Mouse (Mus musculus): ENCODE results near the gene Aurkb. TPM values are rescaled to one million over a fixed set of nuclear protein-coding genes. Genes with fewer than 3 reads are reported as not detected.

Gene Aurkb
- total and polyA plus RNA-seq, 2 experiments from 2014 or later: 12.5 to 13.9 TPM

- TF ChIP-seq CTCF (IDR thresholded peaks at IDR 0.05; ENCODE audit: low read depth): peak; percentile 78
- no peaks in the 10 kb centered on the region for H3K27me3 ChIP-seq (ENCODE audit: insufficient read depth, low read length)
- peak overlapping the region; percentile 53 for H3K4me2 ChIP-seq (ENCODE audit: low read depth)
- no peaks in the 10 kb centered on the region for H3K9me3 ChIP-seq (ENCODE audit: low read length)
- ATAC-seq (peak; percentile 38), DNase-seq (peak; percentile 85)
- peaks cover 19% of the 10 kb centered on the region; the same call in 1 of the 2 replicates for H3K4me1 ChIP-seq (ENCODE audit: insufficient read depth)
- peak overlapping the region; percentile 75; the same call in 1 of the 2 replicates for H3K4me3 ChIP-seq (ENCODE audit: low read depth, low read length)
- peaks cover 33% of the 10 kb centered on the region for H3K36me3 ChIP-seq (ENCODE audit: insufficient read depth)
- no peak overlapping the region for H3K9ac ChIP-seq
- 3% methylated on average over 8 of the region's 8 CpGs for WGBS
- peak overlapping the region; percentile 84 for H3K27ac ChIP-seq (ENCODE audit: low read depth, low read length)
These were observed 9.6 kb upstream of the Aurkb start for GRCm38 (mm10) chr11:69035849-69036248.

- no peaks in the 10 kb centered on the region for H3K9me3 ChIP-seq (ENCODE audit: low read length)
- peaks cover 19% of the 10 kb centered on the region; the same call in 1 of the 2 replicates for H3K4me1 ChIP-seq (ENCODE audit: insufficient read depth)
- WGBS: 9% methylated on average over 20 of the region's 20 CpGs
- peak overlapping the region; percentile 84 for H3K27ac ChIP-seq (ENCODE audit: low read depth, low read length)
- H3K27me3 ChIP-seq (ENCODE audit: insufficient read depth, low read length): no peaks in the 10 kb centered on the region
- H3K9ac ChIP-seq: peak overlapping the region; percentile 71
- TF ChIP-seq CTCF (IDR thresholded peaks at IDR 0.05; ENCODE audit: low read depth): no peak
- DNase-seq: peak; percentile 92
- H3K36me3 ChIP-seq (ENCODE audit: insufficient read depth): peaks cover 25% of the 10 kb centered on the region
- H3K4me2 ChIP-seq (ENCODE audit: low read depth): peak overlapping the region; percentile 53
- peak; percentile 12; the same call in 1 of the 2 replicates for ATAC-seq
- H3K4me3 ChIP-seq (ENCODE audit: low read depth, low read length): peak overlapping the region; percentile 75
These were observed 8.8 kb upstream of the Aurkb start for GRCm38 (mm10) chr11:69036486-69037230.

DNA sequence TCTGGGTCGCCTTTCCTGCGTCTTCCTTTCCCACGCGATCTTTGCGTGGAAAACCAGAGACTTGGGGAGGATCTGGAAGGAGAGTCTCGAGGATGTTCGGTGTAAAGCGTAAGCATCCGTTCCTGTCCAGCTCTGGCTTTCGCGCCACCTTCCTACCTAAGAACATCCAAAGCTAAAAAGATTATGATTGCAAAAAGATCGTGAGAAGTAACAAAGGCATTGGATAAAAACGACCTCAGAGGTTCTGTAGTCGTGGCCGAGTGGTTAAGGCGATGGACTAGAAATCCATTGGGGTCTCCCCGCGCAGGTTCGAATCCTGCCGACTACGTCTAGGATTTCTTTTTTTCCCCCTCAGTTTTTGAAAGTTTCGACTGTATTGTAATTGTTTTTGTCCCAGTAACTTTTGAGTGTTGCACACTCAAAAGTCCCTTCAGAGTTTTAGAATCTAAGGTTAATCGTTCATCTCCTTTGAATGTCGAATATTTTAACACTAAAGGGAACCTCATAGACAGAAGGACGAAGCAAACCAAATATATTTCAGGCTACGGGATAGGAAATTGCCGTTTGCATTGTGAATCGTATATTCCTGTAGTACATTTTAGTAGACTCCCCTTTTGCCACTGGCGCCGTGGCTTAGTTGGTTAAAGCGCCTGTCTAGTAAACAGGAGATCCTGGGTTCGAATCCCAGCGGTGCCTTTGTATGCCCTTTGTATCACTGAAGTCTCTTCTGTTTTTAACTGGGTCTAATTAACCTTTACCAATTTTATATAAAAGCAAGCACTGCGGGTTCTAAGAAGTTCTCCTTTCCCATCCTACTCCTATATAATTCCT, 8.0 kb upstream of the Aurkb start:
- Histone ChIP-seq H3K27me3 (ENCODE audit: insufficient read depth, low read length) (no peaks in the 10 kb centered on the region), H3K36me3 (ENCODE audit: insufficient read depth) (peaks cover 19% of the 10 kb centered on the region), H3K4me1 (ENCODE audit: insufficient read depth) (peaks cover 19% of the 10 kb centered on the region; the same call in 1 of the 2 replicates), H3K27ac (ENCODE audit: low read depth, low read length) (peak overlapping the region; percentile 84), H3K4me3 (ENCODE audit: low read depth, low read length) (peak overlapping the region; percentile 75), H3K9me3 (ENCODE audit: low read length) (no peaks in the 10 kb centered on the region), H3K4me2 (ENCODE audit: low read depth) (peak overlapping the region; percentile 53), H3K9ac (peak overlapping the region; percentile 71)
- DNase-seq (peak; percentile 96), ATAC-seq (peak; percentile 21)
- TF ChIP-seq CTCF (IDR thresholded peaks at IDR 0.05; ENCODE audit: low read depth): no peak
- WGBS: under 1% methylated on average over 34 of the region's 34 CpGs

DNA sequence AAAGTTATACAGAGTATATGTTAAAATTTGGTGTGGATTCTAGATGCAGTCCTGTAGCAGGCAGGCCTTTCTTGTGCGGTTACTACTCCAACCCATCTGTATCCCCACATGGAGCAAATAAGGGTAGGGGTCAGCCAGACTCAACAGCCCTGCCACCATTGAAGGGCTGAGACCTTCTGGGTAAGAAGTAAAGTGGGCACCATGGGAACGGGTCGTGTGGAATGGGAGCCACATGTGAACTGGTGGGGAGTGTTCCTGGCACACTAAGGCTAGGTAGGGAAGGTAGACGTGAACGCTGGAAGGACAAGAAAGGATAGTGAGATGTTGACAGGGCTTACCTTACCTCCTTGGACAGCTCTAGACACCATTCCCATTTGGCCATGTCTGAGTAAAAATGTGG, 7.3 kb upstream of the Aurkb start:
- H3K27me3 ChIP-seq (ENCODE audit: insufficient read depth, low read length): no peaks in the 10 kb centered on the region

DNA sequence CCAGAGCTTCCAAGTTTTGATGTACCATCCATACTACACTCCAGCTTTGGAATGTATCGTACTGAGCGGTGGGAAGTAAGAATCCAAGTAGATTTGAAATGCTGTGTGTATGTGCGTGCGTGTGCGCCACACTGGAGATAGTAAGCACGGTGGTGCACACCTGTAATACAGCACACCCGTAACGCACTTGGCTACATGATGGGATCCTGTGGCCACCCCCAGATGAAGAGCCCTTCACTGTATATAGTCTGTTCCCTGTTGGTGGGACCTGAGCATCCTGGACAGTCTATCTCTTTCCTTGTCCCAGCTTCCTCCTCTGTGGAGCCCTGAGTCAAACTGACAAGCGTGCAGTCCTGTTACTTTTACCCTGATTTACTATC, 938 bp downstream of the Aurkb start:
- 11% methylated on average over 9 of the region's 9 CpGs for WGBS
- ATAC-seq (no peak), DNase-seq (no peak)
- H3K36me3 ChIP-seq (ENCODE audit: insufficient read depth): no peaks in the 10 kb centered on the region
- H3K27ac ChIP-seq (ENCODE audit: low read depth, low read length): no peak overlapping the region
- TF ChIP-seq CTCF (IDR thresholded peaks at IDR 0.05; ENCODE audit: low read depth): no peak
- H3K9me3 ChIP-seq (ENCODE audit: low read length): no peaks in the 10 kb centered on the region
- peaks cover 9% of the 10 kb centered on the region; the same call in 1 of the 2 replicates for H3K4me1 ChIP-seq (ENCODE audit: insufficient read depth)
- no peaks in the 10 kb centered on the region for H3K27me3 ChIP-seq (ENCODE audit: insufficient read depth, low read length)
- H3K4me2 ChIP-seq (ENCODE audit: low read depth): peak overlapping the region; percentile 100
- H3K9ac ChIP-seq: peak overlapping the region; percentile 39
- peak overlapping the region; percentile 59 for H3K4me3 ChIP-seq (ENCODE audit: low read depth, low read length)

More for the DNA sequence above, 7.3 kb upstream of the Aurkb start:
- no peak for TF ChIP-seq CTCF (IDR thresholded peaks at IDR 0.05; ENCODE audit: low read depth)
- H3K4me2 ChIP-seq (ENCODE audit: low read depth): peak overlapping the region; percentile 53; the same call in 1 of the 2 replicates
- DNase-seq: no peak
- 68% methylated on average over 5 of the region's 5 CpGs for WGBS
- no peak overlapping the region for H3K4me3 ChIP-seq (ENCODE audit: low read depth, low read length)
- H3K36me3 ChIP-seq (ENCODE audit: insufficient read depth): peaks cover 14% of the 10 kb centered on the region
- H3K4me1 ChIP-seq (ENCODE audit: insufficient read depth): peaks cover 19% of the 10 kb centered on the region; the same call in 1 of the 2 replicates
- no peaks in the 10 kb centered on the region for H3K9me3 ChIP-seq (ENCODE audit: low read length)
- H3K9ac ChIP-seq: no peak overlapping the region
- H3K27ac ChIP-seq (ENCODE audit: low read depth, low read length): 0 out of 2 replicates have a peak overlapping the region, but pooled peaks have one; percentile 84
- no peak for ATAC-seq

GRCm38 (mm10) chr11:69047592-69047991, 2.1 kb downstream of the Aurkb start:
- Histone ChIP-seq H3K4me2 (ENCODE audit: low read depth) (no peak overlapping the region), H3K27me3 (ENCODE audit: insufficient read depth, low read length) (no peaks in the 10 kb centered on the region), H3K4me3 (ENCODE audit: low read depth, low read length) (no peak overlapping the region), H3K27ac (ENCODE audit: low read depth, low read length) (no peak overlapping the region), H3K9me3 (ENCODE audit: low read length) (no peaks in the 10 kb centered on the region), H3K4me1 (ENCODE audit: insufficient read depth) (peaks cover 9% of the 10 kb centered on the region; the same call in 1 of the 2 replicates), H3K36me3 (ENCODE audit: insufficient read depth) (no peaks in the 10 kb centered on the region), H3K9ac (no peak overlapping the region)
- DNase-seq (no peak), ATAC-seq (no peak)
- no peak for TF ChIP-seq CTCF (IDR thresholded peaks at IDR 0.05; ENCODE audit: low read depth)
- WGBS: 89% methylated on average over 12 of the region's 12 CpGs

All from forebrain, postnatal 0 days (tissue).